Mouse (Mus musculus): ENCODE data around the gene Gmds. TPM values are rescaled to one million over a fixed set of nuclear protein-coding genes. Genes with fewer than 3 reads are reported as not detected.

Gmds gene
- total and polyA plus RNA-seq, 2 experiments: 3.2 to 3.5 TPM

- 57% methylated on average over 5 of the region's 5 CpGs for WGBS
- H3K27ac ChIP-seq (replicated peaks; ENCODE audit: insufficient read depth, low read depth, low read length): no peak overlapping the region; the same call in 1 of the 2 replicates
- no peaks in the 10 kb centered on the region for H3K36me3 ChIP-seq (ENCODE audit: control insufficient read depth, insufficient read depth, low read length)
- no peak overlapping the region for H3K9ac ChIP-seq (ENCODE audit: low read depth, low read length)
- H3K79me2 ChIP-seq (ENCODE audit: control insufficient read depth, insufficient read depth, low read length): no peaks in the 10 kb centered on the region
- H3K4me1 ChIP-seq (ENCODE audit: control insufficient read depth, insufficient read depth, low read length): peaks cover 6% of the 10 kb centered on the region; the same call in 1 of the 2 replicates
- no peaks in the 10 kb centered on the region for H3K27me3 ChIP-seq (ENCODE audit: control insufficient read depth, insufficient read depth, low read length)
- TF ChIP-seq POLR2A (IDR thresholded peaks at IDR 0.05; ENCODE audit: extremely low read depth, insufficient read depth, low read length): no peak
- no peak for TF ChIP-seq CTCF (IDR thresholded peaks at IDR 0.05; ENCODE audit: low read depth, low read length)
- H3K4me3 ChIP-seq (ENCODE audit: insufficient read depth, low read depth, low read length): no peak overlapping the region
- peak; percentile 76 for DNase-seq (ENCODE audit: extremely low read depth, low read depth, low spot score)
Observed at GRCm38 (mm10) chr13:32231956-32232355, 106.6 kb downstream of the Gmds start.

- H3K4me3 ChIP-seq (ENCODE audit: insufficient read depth, low read depth, low read length): no peak overlapping the region
- WGBS: 83% methylated on average over 6 of the region's 6 CpGs
- H3K9ac ChIP-seq (ENCODE audit: low read depth, low read length): no peak overlapping the region
- H3K4me1 ChIP-seq (ENCODE audit: control insufficient read depth, insufficient read depth, low read length): peaks cover 6% of the 10 kb centered on the region; the same call in 1 of the 2 replicates
- DNase-seq (ENCODE audit: extremely low read depth, low read depth, low spot score): no peak
- H3K27me3 ChIP-seq (ENCODE audit: control insufficient read depth, insufficient read depth, low read length): no peaks in the 10 kb centered on the region
- H3K36me3 ChIP-seq (ENCODE audit: control insufficient read depth, insufficient read depth, low read length): no peaks in the 10 kb centered on the region
- no peaks in the 10 kb centered on the region for H3K79me2 ChIP-seq (ENCODE audit: control insufficient read depth, insufficient read depth, low read length)
- no peak overlapping the region for H3K27ac ChIP-seq (replicated peaks; ENCODE audit: insufficient read depth, low read depth, low read length)
- TF ChIP-seq CTCF (IDR thresholded peaks at IDR 0.05; ENCODE audit: low read depth, low read length) (no peak), POLR2A (IDR thresholded peaks at IDR 0.05; ENCODE audit: extremely low read depth, insufficient read depth, low read length) (no peak)
Observed at GRCm38 (mm10) chr13:32227874-32228562, 110.5 kb downstream of the Gmds start.

- TF ChIP-seq CTCF (IDR thresholded peaks at IDR 0.05; ENCODE audit: low read depth, low read length) (no peak), POLR2A (IDR thresholded peaks at IDR 0.05; ENCODE audit: extremely low read depth, insufficient read depth, low read length) (no peak)
- no peak overlapping the region for H3K4me3 ChIP-seq (ENCODE audit: insufficient read depth, low read depth, low read length)
- WGBS: 60% methylated on average over 2 of the region's 2 CpGs
Observed at GRCm38 (mm10) chr13:32217647-32218046, 120.9 kb downstream of the Gmds start.

DNA sequence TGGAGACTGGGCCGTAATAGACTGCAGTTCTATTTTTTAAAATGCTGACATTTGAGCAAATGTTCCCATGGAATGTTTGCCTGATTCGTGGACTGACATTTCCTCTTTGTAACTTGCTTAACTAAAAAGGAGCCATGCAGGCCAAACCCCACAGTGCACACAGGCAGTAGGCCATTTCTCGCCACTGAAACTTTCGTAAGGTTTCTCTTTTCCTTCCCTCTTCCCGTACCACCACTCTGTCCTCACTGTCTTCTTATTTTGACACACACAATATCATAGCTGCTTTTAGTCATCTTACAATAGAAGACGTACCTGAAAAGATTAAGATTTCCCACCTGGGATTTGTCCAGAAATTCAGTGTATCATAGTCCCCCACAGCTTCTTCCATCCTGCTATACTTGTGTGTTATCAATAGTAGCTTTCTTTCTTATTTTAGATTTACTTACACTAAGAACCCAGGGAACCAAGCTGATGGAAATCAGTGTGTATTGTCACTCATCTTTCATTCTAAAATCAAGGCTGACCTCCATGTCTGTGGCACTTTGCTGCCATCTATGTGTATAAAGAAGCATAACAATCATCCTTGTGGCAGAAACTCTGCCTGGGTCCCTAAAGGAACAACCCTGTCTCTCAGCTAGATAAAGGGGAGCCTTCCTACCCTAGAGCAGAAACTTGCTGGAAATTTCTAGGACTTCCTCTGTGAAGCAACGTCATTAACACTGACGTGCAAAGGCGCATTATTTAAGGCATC is 124.7 kb downstream of the Gmds start:
- H3K36me3 ChIP-seq (ENCODE audit: control insufficient read depth, insufficient read depth, low read length): no peaks in the 10 kb centered on the region
- peak; percentile 60 for TF ChIP-seq CTCF (IDR thresholded peaks at IDR 0.05; ENCODE audit: low read depth, low read length)
- TF ChIP-seq POLR2A (IDR thresholded peaks at IDR 0.05; ENCODE audit: extremely low read depth, insufficient read depth, low read length): no peak
- no peak overlapping the region for H3K27ac ChIP-seq (replicated peaks; ENCODE audit: insufficient read depth, low read depth, low read length)
- H3K9ac ChIP-seq (ENCODE audit: low read depth, low read length): no peak overlapping the region
- peaks cover 3% of the 10 kb centered on the region; the same call in 1 of the 2 replicates for H3K4me1 ChIP-seq (ENCODE audit: control insufficient read depth, insufficient read depth, low read length)
- no peaks in the 10 kb centered on the region for H3K27me3 ChIP-seq (ENCODE audit: control insufficient read depth, insufficient read depth, low read length)
- 62% methylated on average over 9 of the region's 9 CpGs for WGBS
- H3K79me2 ChIP-seq (ENCODE audit: control insufficient read depth, insufficient read depth, low read length): no peaks in the 10 kb centered on the region
- DNase-seq (ENCODE audit: extremely low read depth, low read depth, low spot score): peak; percentile 23
- H3K4me3 ChIP-seq (ENCODE audit: insufficient read depth, low read depth, low read length): no peak overlapping the region

More at GRCm38 (mm10) chr13:32217647-32218046, 120.9 kb downstream of the Gmds start:
- no peaks in the 10 kb centered on the region for H3K36me3 ChIP-seq (ENCODE audit: control insufficient read depth, insufficient read depth, low read length)
- H3K4me1 ChIP-seq (ENCODE audit: control insufficient read depth, insufficient read depth, low read length): peaks cover 3% of the 10 kb centered on the region; the same call in 1 of the 2 replicates
- no peak overlapping the region for H3K27ac ChIP-seq (replicated peaks; ENCODE audit: insufficient read depth, low read depth, low read length)
- no peaks in the 10 kb centered on the region for H3K27me3 ChIP-seq (ENCODE audit: control insufficient read depth, insufficient read depth, low read length)
- no peak for DNase-seq (ENCODE audit: extremely low read depth, low read depth, low spot score)
- no peak overlapping the region for H3K9ac ChIP-seq (ENCODE audit: low read depth, low read length)
- no peaks in the 10 kb centered on the region for H3K79me2 ChIP-seq (ENCODE audit: control insufficient read depth, insufficient read depth, low read length)

- H3K27me3 ChIP-seq (ENCODE audit: control insufficient read depth, insufficient read depth, low read length): no peaks in the 10 kb centered on the region
- no peak overlapping the region for H3K27ac ChIP-seq (replicated peaks; ENCODE audit: insufficient read depth, low read depth, low read length)
- TF ChIP-seq CTCF (IDR thresholded peaks at IDR 0.05; ENCODE audit: low read depth, low read length): no peak
- TF ChIP-seq POLR2A (IDR thresholded peaks at IDR 0.05; ENCODE audit: extremely low read depth, insufficient read depth, low read length): no peak
- no peak for DNase-seq (ENCODE audit: extremely low read depth, low read depth, low spot score)
- no peaks in the 10 kb centered on the region for H3K79me2 ChIP-seq (ENCODE audit: control insufficient read depth, insufficient read depth, low read length)
- no peaks in the 10 kb centered on the region for H3K4me1 ChIP-seq (ENCODE audit: control insufficient read depth, insufficient read depth, low read length)
- H3K9ac ChIP-seq (ENCODE audit: low read depth, low read length): no peak overlapping the region
- H3K4me3 ChIP-seq (ENCODE audit: insufficient read depth, low read depth, low read length): no peak overlapping the region
- H3K36me3 ChIP-seq (ENCODE audit: control insufficient read depth, insufficient read depth, low read length): no peaks in the 10 kb centered on the region
- 28% methylated on average over 2 of the region's 2 CpGs for WGBS
Observed at GRCm38 (mm10) chr13:32212125-32212524, 126.4 kb downstream of the Gmds start.
